Mouse (Mus musculus) forebrain, embryonic 16.5 days (tissue): ENCODE results near the gene Cdh13. TPM values are rescaled to one million over a fixed set of nuclear protein-coding genes. Genes with fewer than 3 reads are reported as not detected.
"Not testable (repeated sequence)": the region's sequence is repeated elsewhere in the genome, so short reads cannot be mapped to it uniquely, and the experiment has no call there.

Experiments
- ATAC-seq: fragments of 200-750 bp; cut with Nextera tagmentation; 2 replicates; pipeline ENCODE4 v1.8.0; 2017; ENCODE audit warnings: mild to moderate bottlenecking, moderate library complexity
- H3K27ac ChIP-seq: fragments of 300-500 bp; sonication (generic); 2 replicates; pipeline ENCODE4 v1.5.1; 2014; ENCODE audit warnings: low read length, control low read depth
- H3K27me3 ChIP-seq: fragments of 300-500 bp; sonication (generic); replicated peaks from 2 replicates; pipeline ENCODE4 v1.6.1; 2014; ENCODE audit warnings: low read length; ENCODE audit not compliant: control insufficient read depth, insufficient read depth
- H3K36me3 ChIP-seq: fragments of 300-500 bp; sonication (generic); 2 replicates; pipeline ENCODE4 v1.6.1; 2014; ENCODE audit not compliant: control insufficient read depth, insufficient read depth
- H3K4me1 ChIP-seq: fragments of 300-500 bp; sonication (generic); replicated peaks from 2 replicates; pipeline ENCODE4 v1.6.1; 2014; ENCODE audit warnings: low read length; ENCODE audit not compliant: control insufficient read depth, insufficient read depth
- H3K4me2 ChIP-seq: fragments of 300-500 bp; sonication (generic); 2 replicates; pipeline ENCODE4 v1.6.1; 2014; ENCODE audit warnings: mild to moderate bottlenecking, low read length, control low read depth
- H3K4me3 ChIP-seq: fragments of 300-500 bp; sonication (generic); replicated peaks from 2 replicates; pipeline ENCODE4 v1.5.1; 2014; ENCODE audit warnings: mild to moderate bottlenecking, low read length, control low read depth
- H3K9ac ChIP-seq: fragments of 300-500 bp; sonication (generic); replicated peaks from 2 replicates; pipeline ENCODE4 v1.6.1; 2014; ENCODE audit warnings: low read depth, low read length, control low read depth
- H3K9me3 ChIP-seq: fragments of 300-500 bp; sonication (generic); 2 replicates; pipeline ENCODE4 v1.6.1; 2016; ENCODE audit warnings: low read length; ENCODE audit not compliant: control insufficient read depth
- WGBS: fragments of 180-500 bp; shearing (Covaris S2); extraction: QIAGEN DNeasy Blood & Tissue Kit; methylation state at CpG from one replicate; pipeline ENCODE4 v1.1.7; 2014; 5-methylcytosine and 5-hydroxymethylcytosine counted together
- polyA plus RNA-seq: library from polyadenylated mRNA; unstranded; fragments of >200 nt; fragmentation: Nextera tagmentation; extraction: Ambion mirVana; gene quantifications from 2 replicates; pipeline ENCODE4 v1.2.1, GENCODE M21; 2015

Cdh13 gene
- polyA plus RNA-seq, 1 experiment from 2014 or later, result 129 TPM

GRCm38 (mm10) chr8:118725651-118726050, 442.1 kb downstream of the Cdh13 start:
- H3K36me3 ChIP-seq, result no peaks in the 10 kb centered on the region

GRCm38 (mm10) chr8:118741781-118742180, 458.2 kb downstream of the Cdh13 start:
- no peaks in the 10 kb centered on the region for H3K4me1 ChIP-seq
- H3K9me3 ChIP-seq, result no peaks in the 10 kb centered on the region
- H3K27ac ChIP-seq, result no peak overlapping the region
- no peaks in the 10 kb centered on the region for H3K36me3 ChIP-seq
- no peaks in the 10 kb centered on the region for H3K27me3 ChIP-seq
- H3K4me2 ChIP-seq, result no peak overlapping the region
- no peak for ATAC-seq
- WGBS, result 65% methylated on average over 5 of the region's 5 CpGs
- H3K9ac ChIP-seq, result no peak overlapping the region
- no peak overlapping the region for H3K4me3 ChIP-seq

More at GRCm38 (mm10) chr8:118725651-118726050, 442.1 kb downstream of the Cdh13 start:
- Histone ChIP-seq H3K9me3 (no peaks in the 10 kb centered on the region), H3K27me3 (no peaks in the 10 kb centered on the region), H3K27ac (no peak overlapping the region), H3K4me3 (no peak overlapping the region), H3K4me1 (no peaks in the 10 kb centered on the region), H3K4me2 (no peak overlapping the region), H3K9ac (no peak overlapping the region)
- ATAC-seq, result no peak
- 81% methylated on average over 5 of the region's 5 CpGs for WGBS

- Histone ChIP-seq H3K9me3 (no peaks in the 10 kb centered on the region), H3K4me1 (no peaks in the 10 kb centered on the region), H3K4me3 (no peak overlapping the region), H3K9ac (no peak overlapping the region), H3K27ac (no peak overlapping the region), H3K4me2 (no peak overlapping the region), H3K36me3 (no peaks in the 10 kb centered on the region), H3K27me3 (no peaks in the 10 kb centered on the region)
- 73% methylated on average over 13 of the region's 13 CpGs for WGBS
- no peak for ATAC-seq
Observed at GRCm38 (mm10) chr8:118744991-118745390, 461.5 kb downstream of the Cdh13 start.

- WGBS, result 78% methylated on average over 21 of the region's 21 CpGs
- no peak overlapping the region for H3K27ac ChIP-seq
Observed at GRCm38 (mm10) chr8:118748041-118748604, 464.6 kb downstream of the Cdh13 start.

GRCm38 (mm10) chr8:118749191-118749590, 465.7 kb downstream of the Cdh13 start:
- H3K27me3 ChIP-seq, result no peaks in the 10 kb centered on the region
- no peak overlapping the region for H3K27ac ChIP-seq
- no peak overlapping the region for H3K4me2 ChIP-seq
- ATAC-seq, result no peak
- H3K36me3 ChIP-seq, result no peaks in the 10 kb centered on the region
- H3K9ac ChIP-seq, result no peak overlapping the region
- H3K4me3 ChIP-seq, result no peak overlapping the region
- 0 out of 2 replicates have a peak, but pooled peaks cover 2% of the 10 kb centered on the region for H3K4me1 ChIP-seq
- H3K9me3 ChIP-seq, result no peaks in the 10 kb centered on the region
- WGBS, result 85% methylated on average over 3 of the region's 3 CpGs

More at GRCm38 (mm10) chr8:118748041-118748604, 464.6 kb downstream of the Cdh13 start:
- Histone ChIP-seq H3K4me2 (no peak overlapping the region), H3K36me3 (no peaks in the 10 kb centered on the region), H3K4me3 (no peak overlapping the region), H3K9ac (no peak overlapping the region), H3K9me3 (no peaks in the 10 kb centered on the region), H3K27me3 (no peaks in the 10 kb centered on the region), H3K4me1 (no peaks in the 10 kb centered on the region)
- ATAC-seq, result no peak

GRCm38 (mm10) chr8:118749786-118750185, 466.3 kb downstream of the Cdh13 start:
- ATAC-seq, result no peak
- no peaks in the 10 kb centered on the region for H3K9me3 ChIP-seq
- H3K4me2 ChIP-seq, result no peak overlapping the region
- no peak overlapping the region for H3K27ac ChIP-seq
- H3K4me3 ChIP-seq, result no peak overlapping the region
- H3K9ac ChIP-seq, result no peak overlapping the region
- no peaks in the 10 kb centered on the region for H3K27me3 ChIP-seq
- no peaks in the 10 kb centered on the region for H3K36me3 ChIP-seq
- H3K4me1 ChIP-seq, result 0 out of 2 replicates have a peak, but pooled peaks cover 2% of the 10 kb centered on the region
- 90% methylated on average over 11 of the region's 11 CpGs for WGBS

GRCm38 (mm10) chr8:118753710-118754109, 470.2 kb downstream of the Cdh13 start:
- no peak overlapping the region for H3K27ac ChIP-seq
- no peaks in the 10 kb centered on the region for H3K27me3 ChIP-seq
- H3K4me3 ChIP-seq, result no peak overlapping the region
- WGBS, result 29% methylated on average over 12 of the region's 12 CpGs
- H3K4me1 ChIP-seq, result 0 out of 2 replicates have a peak, but pooled peaks cover 2% of the 10 kb centered on the region
- no peaks in the 10 kb centered on the region for H3K9me3 ChIP-seq
- no peaks in the 10 kb centered on the region for H3K36me3 ChIP-seq
- ATAC-seq, result no peak
- H3K9ac ChIP-seq, result no peak overlapping the region
- H3K4me2 ChIP-seq, result no peak overlapping the region

GRCm38 (mm10) chr8:118754119-118754518, 470.6 kb downstream of the Cdh13 start:
- ATAC-seq, result no peak
- Histone ChIP-seq H3K27ac (no peak overlapping the region), H3K27me3 (no peaks in the 10 kb centered on the region), H3K4me3 (no peak overlapping the region), H3K9me3 (no peaks in the 10 kb centered on the region), H3K36me3 (no peaks in the 10 kb centered on the region), H3K4me1 (0 out of 2 replicates have a peak, but pooled peaks cover 2% of the 10 kb centered on the region), H3K4me2 (no peak overlapping the region), H3K9ac (no peak overlapping the region)
- WGBS, result 38% methylated on average over 7 of the region's 7 CpGs

GRCm38 (mm10) chr8:118777507-118777906, 494.0 kb downstream of the Cdh13 start:
- not testable (repeated sequence) for H3K4me2 ChIP-seq, ATAC-seq, H3K27ac ChIP-seq, H3K36me3 ChIP-seq, H3K27me3 ChIP-seq, H3K9ac ChIP-seq, H3K4me3 ChIP-seq, H3K4me1 ChIP-seq, H3K9me3 ChIP-seq
- 95% methylated on average over 6 of the region's 6 CpGs for WGBS

- ATAC-seq, result no peak
- WGBS, result 78% methylated on average over 1 of the region's 1 CpGs
Observed at GRCm38 (mm10) chr8:118778374-118778773, 494.8 kb downstream of the Cdh13 start.

More at GRCm38 (mm10) chr8:118778374-118778773, 494.8 kb downstream of the Cdh13 start:
- no peaks in the 10 kb centered on the region for H3K27me3 ChIP-seq
- no peak overlapping the region for H3K9ac ChIP-seq
- H3K36me3 ChIP-seq, result no peaks in the 10 kb centered on the region
- no peak overlapping the region for H3K4me2 ChIP-seq
- H3K27ac ChIP-seq, result no peak overlapping the region
- no peaks in the 10 kb centered on the region for H3K4me1 ChIP-seq
- no peaks in the 10 kb centered on the region for H3K9me3 ChIP-seq
- H3K4me3 ChIP-seq, result no peak overlapping the region
